Mouse (Mus musculus) kidney, adult 2 months (tissue): Measurements from ENCODE around the gene Maml2. TPM values are rescaled to one million over a fixed set of nuclear protein-coding genes. Genes with fewer than 3 reads are reported as not detected.
A peak's percentile ranks its signal among the peaks of the same experiment; 100 is the strongest.

Experiments
- DNase-seq: peaks from one replicate; pipeline ENCODE4 v3.0.0; 2021
- H3K27ac ChIP-seq: fragments of 200-500 bp; 2 replicates; pipeline ENCODE4 v1.5.1; 2012; ENCODE audit warnings: low read depth, low read length, control low read depth, inconsistent platforms; ENCODE audit not compliant: insufficient read depth
- H3K27me3 ChIP-seq: fragments of 200-500 bp; replicated peaks from 2 replicates; pipeline ENCODE4 v1.6.1; 2012; ENCODE audit warnings: mild to moderate bottlenecking, moderate library complexity, low read length, inconsistent platforms; ENCODE audit not compliant: control insufficient read depth, insufficient read depth
- H3K36me3 ChIP-seq: fragments of 200-500 bp; 2 replicates; pipeline ENCODE4 v1.6.1; 2012; ENCODE audit warnings: mild to moderate bottlenecking, moderate library complexity, low read length, inconsistent platforms; ENCODE audit not compliant: control insufficient read depth, insufficient read depth
- H3K4me1 ChIP-seq: fragments of 200-500 bp; 2 replicates; pipeline ENCODE4 v1.6.1; 2011; ENCODE audit warnings: low read length; ENCODE audit not compliant: control insufficient read depth, insufficient read depth
- H3K4me3 ChIP-seq: fragments of 200-500 bp; 2 replicates; pipeline ENCODE4 v1.5.1; 2011; ENCODE audit warnings: mild to moderate bottlenecking, low read depth, low read length, control low read depth; ENCODE audit not compliant: insufficient read depth
- CTCF ChIP-seq: fragments of 200-500 bp; conservative IDR thresholded peaks from 2 replicates; pipeline ENCODE4 v1.5.1; 2011; ENCODE audit warnings: low read depth, mild to moderate bottlenecking, control low read depth, low read length, moderate library complexity, mixed read lengths; ENCODE audit not compliant: insufficient read depth, insufficient read length
- POLR2A ChIP-seq: fragments of 200-500 bp; IDR thresholded peaks from one replicate; pipeline ENCODE4 v1.6.1; 2011; ENCODE audit warnings: low read depth, low read length, control low read depth
- WGBS: fragments of 180-500 bp; shearing (Covaris S2); methylation state at CpG from one replicate; pipeline ENCODE4 v1.1.7; 2018; 5-methylcytosine and 5-hydroxymethylcytosine counted together
- polyA plus RNA-seq: library from polyadenylated mRNA; depleted of rRNA; stranded (reverse); fragments of >200 nt; gene quantifications from 2 replicates; pipeline ENCODE4 v1.2.3, GENCODE M21; 2012

Maml2 gene
- polyA plus RNA-seq, 1 experiment = 4.8 TPM

- WGBS = 79% methylated on average over 2 of the region's 2 CpGs
These were observed 375.5 kb downstream of the Maml2 start for GRCm38 (mm10) chr9:13673304-13673703.

GRCm38 (mm10) chr9:13678026-13678425, 380.3 kb downstream of the Maml2 start:
- Histone ChIP-seq H3K27me3 (no peaks in the 10 kb centered on the region), H3K4me3 (no peak overlapping the region), H3K36me3 (no peaks in the 10 kb centered on the region), H3K4me1 (peaks cover 6% of the 10 kb centered on the region), H3K27ac (no peak overlapping the region)
- no peak for DNase-seq
- TF ChIP-seq POLR2A (no peak), CTCF (no peak)
- 72% methylated on average over 2 of the region's 2 CpGs for WGBS

More at GRCm38 (mm10) chr9:13673304-13673703, 375.5 kb downstream of the Maml2 start:
- H3K4me1 ChIP-seq = no peaks in the 10 kb centered on the region
- DNase-seq = no peak
- no peak for TF ChIP-seq POLR2A
- TF ChIP-seq CTCF = no peak
- no peak overlapping the region for H3K4me3 ChIP-seq
- no peaks in the 10 kb centered on the region for H3K27me3 ChIP-seq
- H3K27ac ChIP-seq = no peak overlapping the region
- no peaks in the 10 kb centered on the region for H3K36me3 ChIP-seq

- no peak overlapping the region for H3K4me3 ChIP-seq
- no peak for DNase-seq
- no peak for TF ChIP-seq POLR2A
- TF ChIP-seq CTCF = no peak
- no peak overlapping the region for H3K27ac ChIP-seq
- H3K4me1 ChIP-seq = peaks cover 6% of the 10 kb centered on the region
- H3K36me3 ChIP-seq = no peaks in the 10 kb centered on the region
- over 99% methylated on average over 2 of the region's 2 CpGs for WGBS
- H3K27me3 ChIP-seq = no peaks in the 10 kb centered on the region
These were observed 381.9 kb downstream of the Maml2 start for GRCm38 (mm10) chr9:13679696-13680095.

GRCm38 (mm10) chr9:13681147-13681546, 383.4 kb downstream of the Maml2 start:
- no peak for DNase-seq
- TF ChIP-seq POLR2A (no peak), CTCF (no peak)
- 0 out of 2 replicates have a peak overlapping the region, but pooled peaks have one; percentile 2 for H3K27ac ChIP-seq
- peaks cover 6% of the 10 kb centered on the region for H3K4me1 ChIP-seq
- no peak overlapping the region for H3K4me3 ChIP-seq
- 71% methylated on average over 8 of the region's 8 CpGs for WGBS
- H3K27me3 ChIP-seq = no peaks in the 10 kb centered on the region
- H3K36me3 ChIP-seq = no peaks in the 10 kb centered on the region

GRCm38 (mm10) chr9:13681581-13682038, 383.9 kb downstream of the Maml2 start:
- peaks cover 6% of the 10 kb centered on the region for H3K4me1 ChIP-seq
- H3K27ac ChIP-seq = 0 out of 2 replicates have a peak overlapping the region, but pooled peaks have one; percentile 2
- peak; percentile 63; the same call in 1 of the 2 replicates for TF ChIP-seq CTCF
- no peak for TF ChIP-seq POLR2A
- 4% methylated on average over 8 of the region's 8 CpGs for WGBS
- DNase-seq = peak; percentile 94
- H3K27me3 ChIP-seq = no peaks in the 10 kb centered on the region
- no peaks in the 10 kb centered on the region for H3K36me3 ChIP-seq
- no peak overlapping the region for H3K4me3 ChIP-seq

DNA sequence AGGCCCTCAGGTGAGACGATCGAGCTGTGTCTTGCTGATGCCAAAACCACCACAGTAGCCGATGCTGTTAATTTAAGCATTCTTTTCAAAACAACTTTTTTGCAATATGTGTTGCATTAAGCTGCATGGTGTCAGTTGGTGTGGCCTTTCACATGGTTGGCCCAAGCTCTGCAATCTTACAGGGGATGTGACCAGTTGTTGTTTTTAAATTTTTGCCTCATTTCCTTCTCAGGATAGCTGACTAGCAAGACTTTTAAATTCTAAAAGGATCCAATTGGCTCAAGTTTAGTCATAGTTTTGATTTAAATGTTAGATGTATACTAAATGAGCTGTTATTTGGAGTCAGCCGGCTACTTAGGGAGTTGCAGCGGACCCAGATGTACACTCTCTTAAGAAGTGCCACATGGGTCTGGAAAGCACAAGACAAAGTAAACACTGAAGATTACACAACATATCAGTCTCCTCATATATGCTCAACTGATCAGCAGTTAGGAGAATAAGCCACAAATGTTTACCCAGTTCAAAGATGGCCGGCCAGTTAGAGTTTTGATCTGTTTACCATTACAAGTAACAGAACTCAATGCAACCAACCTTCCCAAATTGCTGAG, 386.7 kb downstream of the Maml2 start:
- Histone ChIP-seq H3K4me3 (no peak overlapping the region), H3K27ac (no peak overlapping the region), H3K36me3 (no peaks in the 10 kb centered on the region), H3K4me1 (peaks cover 6% of the 10 kb centered on the region), H3K27me3 (no peaks in the 10 kb centered on the region)
- WGBS = 89% methylated on average over 6 of the region's 6 CpGs
- TF ChIP-seq POLR2A (no peak), CTCF (no peak)
- DNase-seq = no peak

GRCm38 (mm10) chr9:13686977-13687659, 389.4 kb downstream of the Maml2 start:
- TF ChIP-seq POLR2A (no peak), CTCF (no peak)
- WGBS = 88% methylated on average over 19 of the region's 19 CpGs

More at GRCm38 (mm10) chr9:13686977-13687659, 389.4 kb downstream of the Maml2 start:
- Histone ChIP-seq H3K36me3 (no peaks in the 10 kb centered on the region), H3K4me3 (no peak overlapping the region), H3K27ac (no peak overlapping the region), H3K4me1 (no peaks in the 10 kb centered on the region), H3K27me3 (no peaks in the 10 kb centered on the region)
- no peak for DNase-seq
